Mouse (Mus musculus) heart, adult 10 weeks (tissue): ENCODE measurements around the gene Olfr1184. TPM values are rescaled to one million over a fixed set of nuclear protein-coding genes. Genes with fewer than 3 reads are reported as not detected.

Experiments
- polyA plus RNA-seq: library from polyadenylated mRNA; stranded (reverse); fragments of 350-450 nt; fragmentation: Illumina TruSeq; extraction: RNeasy Lipid Tissue Mini Kit (QIAGEN cat#74804); gene quantifications from one replicate; pipeline ENCODE4 v1.2.3, GENCODE M21; 2014; ENCODE audit warnings: low read depth, low replicate concordance

Olfr1184 gene
- not detected for polyA plus RNA-seq

GRCm38 (mm10) chr2:88483298-88483697 is at the start of gene Olfr1184:
Olfr1184 (plus strand) TSS chr2:88483598.

GRCm38 (mm10) chr2:88449031-88449430 is 34.4 kb upstream of the Olfr1184 start, which contains the start of gene Gm13757:
Gm13757 (minus strand) TSS chr2:88449131.

GRCm38 (mm10) chr2:88454567-88454966 is 28.8 kb upstream of the Olfr1184 start, which contains the start of gene Olfr1183:
Olfr1183 (plus strand) TSS chr2:88454867.

GRCm38 (mm10) chr2:88493020-88493419 is 9.6 kb downstream of the Olfr1184 start, which contains the start of gene Olfr1185-ps1:
Olfr1185-ps1 (plus strand) TSS chr2:88493320.

GRCm38 (mm10) chr2:88518251-88518650 is 34.9 kb downstream of the Olfr1184 start, which contains the start of gene Olfr1186:
Olfr1186 (plus strand) TSS chr2:88518551.

Other genes with a start within 250 kb of the Olfr1184 start
- not detected for gene Olfr1173, start 203.7 kb upstream of the Olfr1184 start, polyA plus RNA-seq
- gene Olfr1174-ps, start 168.5 kb upstream of the Olfr1184 start, polyA plus RNA-seq, result not detected
- gene Olfr1175-ps, start 156.4 kb upstream of the Olfr1184 start, polyA plus RNA-seq, result not detected
- not detected for gene Olfr1176, start 146.9 kb upstream of the Olfr1184 start, polyA plus RNA-seq
- gene Olfr1177-ps, start 137.1 kb upstream of the Olfr1184 start, polyA plus RNA-seq, result not detected
- not detected for gene Olfr1178, start 96.5 kb upstream of the Olfr1184 start, polyA plus RNA-seq
- not detected for gene Olfr1179, start 77.1 kb upstream of the Olfr1184 start, polyA plus RNA-seq
- gene Olfr1180, start 64.4 kb upstream of the Olfr1184 start, polyA plus RNA-seq, result not detected
- not detected for gene Olfr1181, start 57.4 kb upstream of the Olfr1184 start, polyA plus RNA-seq
- not detected for gene Gm13757, start 34.5 kb upstream of the Olfr1184 start, polyA plus RNA-seq
- not detected for gene Olfr1183, start 28.7 kb upstream of the Olfr1184 start, polyA plus RNA-seq
- not detected for gene Olfr1185-ps1, start 9.7 kb downstream of the Olfr1184 start, polyA plus RNA-seq
- not detected for gene Olfr1186, start 35.0 kb downstream of the Olfr1184 start, polyA plus RNA-seq
- not detected for gene Olfr1188, start 73.3 kb downstream of the Olfr1184 start, polyA plus RNA-seq
- not detected for gene Olfr1189, start 102.9 kb downstream of the Olfr1184 start, polyA plus RNA-seq
- not detected for gene Olfr1191-ps1, start 156.9 kb downstream of the Olfr1184 start, polyA plus RNA-seq
- gene Olfr1192-ps1, start 164.9 kb downstream of the Olfr1184 start, polyA plus RNA-seq, result not detected
- gene Olfr1193, start 192.0 kb downstream of the Olfr1184 start, polyA plus RNA-seq, result not detected
- not detected for gene Olfr1195, start 205.6 kb downstream of the Olfr1184 start, polyA plus RNA-seq
- gene Olfr1196, start 221.0 kb downstream of the Olfr1184 start, polyA plus RNA-seq, result not detected
- gene Olfr1197, start 248.8 kb downstream of the Olfr1184 start, polyA plus RNA-seq, result not detected